Mouse (Mus musculus): ENCODE measurements at regions not wholly inside any gene's neighbourhood (a gene's known extent, or its start where the extent isn't known, plus 50 kb on each side); places are given as distances from the start of the nearest gene placed in this dataset.

- TF ChIP-seq FLI1 (IDR thresholded peaks at IDR 0.05; ENCODE audit: low read length) (no peak), GATA1 (IDR thresholded peaks at IDR 0.05; ENCODE audit: borderline replicate concordance, low read length) (no peak)
Observed at GRCm38 (mm10) chr19:15796466-15796865, 150.7 kb downstream of the Psat1 start.

Measured in megakaryocyte, embryonic 14.5 days (primary cell).